Mouse (Mus musculus) thymus, postnatal 4 days (tissue): ENCODE data around the gene Spata31d1d.
"Not testable (repeated sequence)": the region's sequence is repeated elsewhere in the genome, so short reads cannot be mapped to it uniquely, and the experiment has no call there.

Experiments
- DNase-seq: peaks from one replicate; pipeline ENCODE4 v3.0.0; 2021

Spata31d1d gene

GRCm38 (mm10) chr13:59731652-59732051, at the start of gene Spata31d1d:
Gene Spata31d1d (minus strand): TSS chr13:59731752.
- DNase-seq = no peak

GRCm38 (mm10) chr13:59779744-59780264, 48.3 kb upstream of the Spata31d1d start:
- DNase-seq = not testable (repeated sequence)

GRCm38 (mm10) chr13:59779213-59779612, 47.7 kb upstream of the Spata31d1d start:
- DNase-seq = peak; percentile 43

- DNase-seq = no peak
Measured at GRCm38 (mm10) chr13:59775168-59775567, 43.6 kb upstream of the Spata31d1d start.

- DNase-seq = peak; percentile 54
Measured at GRCm38 (mm10) chr13:59771257-59771656, 39.7 kb upstream of the Spata31d1d start.

GRCm38 (mm10) chr13:59770847-59771246, 39.3 kb upstream of the Spata31d1d start:
- DNase-seq = peak; percentile 28

GRCm38 (mm10) chr13:59770164-59770562, 38.6 kb upstream of the Spata31d1d start:
- peak; percentile 89 for DNase-seq

GRCm38 (mm10) chr13:59769296-59770163, 38.0 kb upstream of the Spata31d1d start, which contains the start of gene Isca1:
Gene Isca1 (minus strand): TSS chr13:59769810.
- peak; percentile 98 for DNase-seq

GRCm38 (mm10) chr13:59768531-59768930, 37.0 kb upstream of the Spata31d1d start:
- no peak for DNase-seq

- DNase-seq = no peak
Measured at GRCm38 (mm10) chr13:59766786-59767515, 35.4 kb upstream of the Spata31d1d start.

GRCm38 (mm10) chr13:59762791-59763190, 31.2 kb upstream of the Spata31d1d start:
- DNase-seq = no peak

- DNase-seq = no peak
Measured at GRCm38 (mm10) chr13:59756906-59757305, 25.4 kb upstream of the Spata31d1d start.

GRCm38 (mm10) chr13:59750310-59750709, 18.8 kb upstream of the Spata31d1d start:
- no peak for DNase-seq

- no peak for DNase-seq
Measured at GRCm38 (mm10) chr13:59746711-59747110, 15.2 kb upstream of the Spata31d1d start, which contains the start of gene 1700014D04Rik. Gene 1700014D04Rik (minus strand): TSS chr13:59746752.

GRCm38 (mm10) chr13:59746164-59746563, 14.6 kb upstream of the Spata31d1d start:
- no peak for DNase-seq

- no peak for DNase-seq
Measured at GRCm38 (mm10) chr13:59745462-59745861, 13.9 kb upstream of the Spata31d1d start.

GRCm38 (mm10) chr13:59741697-59742096, 10.1 kb upstream of the Spata31d1d start:
- DNase-seq = peak; percentile 63

GRCm38 (mm10) chr13:59741096-59741495, 9.5 kb upstream of the Spata31d1d start:
- DNase-seq = no peak

- no peak for DNase-seq
Measured at GRCm38 (mm10) chr13:59739397-59739796, 7.8 kb upstream of the Spata31d1d start.

- no peak for DNase-seq
Measured at GRCm38 (mm10) chr13:59738455-59738854, 6.9 kb upstream of the Spata31d1d start.

GRCm38 (mm10) chr13:59735190-59735589, 3.6 kb upstream of the Spata31d1d start:
- DNase-seq = no peak

GRCm38 (mm10) chr13:59734347-59734746, 2.8 kb upstream of the Spata31d1d start:
- DNase-seq = not testable (repeated sequence)

GRCm38 (mm10) chr13:59733936-59734335, 2.4 kb upstream of the Spata31d1d start:
- DNase-seq = no peak
